Mouse (Mus musculus): ENCODE results near the gene Dact2. TPM values are rescaled to one million over a fixed set of nuclear protein-coding genes. Genes with fewer than 3 reads are reported as not detected.

The Dact2 gene
- polyA plus RNA-seq, 1 experiment from 2014 or later: 0.92 TPM

GRCm38 (mm10) chr17:14233658-14234057 lies 29.6 kb upstream of the Dact2 start:
- peaks cover 14% of the 10 kb centered on the region for H3K27me3 ChIP-seq
- no peaks in the 10 kb centered on the region for H3K9me3 ChIP-seq
- no peak overlapping the region for H3K9ac ChIP-seq (replicated peaks)
- no peak overlapping the region for H3K4me2 ChIP-seq
- peaks cover 50% of the 10 kb centered on the region for H3K4me1 ChIP-seq (replicated peaks)
- no peak for ATAC-seq (ENCODE audit: insufficient number of reproducible peaks, insufficient read depth, low FRiP score, low TSS enrichment, low read depth)
- no peaks in the 10 kb centered on the region for H3K36me3 ChIP-seq
- WGBS: 43% methylated on average over 4 of the region's 4 CpGs
- H3K27ac ChIP-seq: no peak overlapping the region
- no peak overlapping the region for H3K4me3 ChIP-seq (replicated peaks)

- H3K27me3 ChIP-seq: peaks cover 13% of the 10 kb centered on the region; the same call in 1 of the 2 replicates
- 55% methylated on average over 3 of the region's 3 CpGs for WGBS
- ATAC-seq (ENCODE audit: insufficient number of reproducible peaks, insufficient read depth, low FRiP score, low TSS enrichment, low read depth): no peak
- no peak overlapping the region for H3K27ac ChIP-seq
- no peak overlapping the region for H3K4me3 ChIP-seq (replicated peaks)
- H3K9ac ChIP-seq (replicated peaks): no peak overlapping the region
- H3K9me3 ChIP-seq: no peaks in the 10 kb centered on the region
- H3K36me3 ChIP-seq: no peaks in the 10 kb centered on the region
- peaks cover 54% of the 10 kb centered on the region for H3K4me1 ChIP-seq (replicated peaks)
- H3K4me2 ChIP-seq: no peak overlapping the region
Measured at GRCm38 (mm10) chr17:14232629-14233028, 28.5 kb upstream of the Dact2 start.

GRCm38 (mm10) chr17:14230698-14231430 lies 26.8 kb upstream of the Dact2 start:
- H3K9ac ChIP-seq (replicated peaks): no peak overlapping the region

GRCm38 (mm10) chr17:14228381-14228780 lies 24.3 kb upstream of the Dact2 start:
- Histone ChIP-seq H3K27ac (no peak overlapping the region; the same call in 1 of the 2 replicates), H3K36me3 (no peaks in the 10 kb centered on the region), H3K4me3 (replicated peaks) (no peak overlapping the region), H3K9me3 (no peaks in the 10 kb centered on the region), H3K27me3 (peaks cover 14% of the 10 kb centered on the region; the same call in 1 of the 2 replicates), H3K4me2 (no peak overlapping the region), H3K9ac (replicated peaks) (no peak overlapping the region), H3K4me1 (replicated peaks) (peaks cover 46% of the 10 kb centered on the region)
- no peak for ATAC-seq (ENCODE audit: insufficient number of reproducible peaks, insufficient read depth, low FRiP score, low TSS enrichment, low read depth)
- WGBS: 77% methylated on average over 4 of the region's 4 CpGs

More at GRCm38 (mm10) chr17:14230698-14231430, 26.8 kb upstream of the Dact2 start:
- peak; percentile 52; the same call in 1 of the 2 replicates for ATAC-seq (ENCODE audit: insufficient number of reproducible peaks, insufficient read depth, low FRiP score, low TSS enrichment, low read depth)
- H3K27ac ChIP-seq: peak overlapping the region; percentile 66
- H3K36me3 ChIP-seq: no peaks in the 10 kb centered on the region
- H3K27me3 ChIP-seq: peaks cover 15% of the 10 kb centered on the region; the same call in 1 of the 2 replicates
- 8% methylated on average over 13 of the region's 13 CpGs for WGBS
- H3K4me1 ChIP-seq (replicated peaks): peaks cover 53% of the 10 kb centered on the region
- no peaks in the 10 kb centered on the region for H3K9me3 ChIP-seq
- H3K4me2 ChIP-seq: no peak overlapping the region
- no peak overlapping the region for H3K4me3 ChIP-seq (replicated peaks)

GRCm38 (mm10) chr17:14227601-14228000 lies 23.5 kb upstream of the Dact2 start:
- no peak overlapping the region for H3K4me2 ChIP-seq
- WGBS: 42% methylated on average over 6 of the region's 6 CpGs
- H3K9ac ChIP-seq (replicated peaks): no peak overlapping the region
- peaks cover 14% of the 10 kb centered on the region; the same call in 1 of the 2 replicates for H3K27me3 ChIP-seq
- no peak overlapping the region for H3K4me3 ChIP-seq (replicated peaks)
- no peak overlapping the region for H3K27ac ChIP-seq
- ATAC-seq (ENCODE audit: insufficient number of reproducible peaks, insufficient read depth, low FRiP score, low TSS enrichment, low read depth): no peak
- peaks cover 45% of the 10 kb centered on the region for H3K4me1 ChIP-seq (replicated peaks)
- no peaks in the 10 kb centered on the region for H3K36me3 ChIP-seq
- no peaks in the 10 kb centered on the region for H3K9me3 ChIP-seq

GRCm38 (mm10) chr17:14226778-14227177 lies 22.7 kb upstream of the Dact2 start:
- no peak overlapping the region for H3K9ac ChIP-seq (replicated peaks)
- no peak for ATAC-seq (ENCODE audit: insufficient number of reproducible peaks, insufficient read depth, low FRiP score, low TSS enrichment, low read depth)
- H3K9me3 ChIP-seq: no peaks in the 10 kb centered on the region
- H3K4me1 ChIP-seq (replicated peaks): peaks cover 38% of the 10 kb centered on the region
- H3K4me3 ChIP-seq (replicated peaks): no peak overlapping the region
- no peak overlapping the region for H3K27ac ChIP-seq
- H3K36me3 ChIP-seq: no peaks in the 10 kb centered on the region
- WGBS: 33% methylated on average over 4 of the region's 4 CpGs
- peaks cover 14% of the 10 kb centered on the region; the same call in 1 of the 2 replicates for H3K27me3 ChIP-seq
- H3K4me2 ChIP-seq: no peak overlapping the region

- Histone ChIP-seq H3K9ac (replicated peaks) (no peak overlapping the region), H3K36me3 (no peaks in the 10 kb centered on the region), H3K4me1 (replicated peaks) (peaks cover 31% of the 10 kb centered on the region), H3K9me3 (no peaks in the 10 kb centered on the region), H3K27me3 (peaks cover 14% of the 10 kb centered on the region; the same call in 1 of the 2 replicates), H3K4me2 (no peak overlapping the region), H3K27ac (no peak overlapping the region), H3K4me3 (replicated peaks) (no peak overlapping the region)
- no peak for ATAC-seq (ENCODE audit: insufficient number of reproducible peaks, insufficient read depth, low FRiP score, low TSS enrichment, low read depth)
- WGBS: 68% methylated on average over 9 of the region's 9 CpGs
Measured at GRCm38 (mm10) chr17:14225982-14226652, 22.0 kb upstream of the Dact2 start.

GRCm38 (mm10) chr17:14221893-14222615 lies 17.9 kb upstream of the Dact2 start:
- Histone ChIP-seq H3K9ac (replicated peaks) (no peak overlapping the region), H3K4me3 (replicated peaks) (no peak overlapping the region), H3K27me3 (peaks cover 3% of the 10 kb centered on the region; the same call in 1 of the 2 replicates), H3K9me3 (no peaks in the 10 kb centered on the region), H3K4me2 (no peak overlapping the region), H3K4me1 (replicated peaks) (peaks cover 1% of the 10 kb centered on the region), H3K36me3 (no peaks in the 10 kb centered on the region), H3K27ac (no peak overlapping the region)
- ATAC-seq (ENCODE audit: insufficient number of reproducible peaks, insufficient read depth, low FRiP score, low TSS enrichment, low read depth): no peak
- WGBS: 30% methylated on average over 11 of the region's 11 CpGs

GRCm38 (mm10) chr17:14220606-14221202 lies 16.6 kb upstream of the Dact2 start:
- WGBS: 60% methylated on average over 7 of the region's 7 CpGs
- Histone ChIP-seq H3K27me3 (no peaks in the 10 kb centered on the region), H3K4me2 (no peak overlapping the region), H3K9me3 (no peaks in the 10 kb centered on the region), H3K4me3 (replicated peaks) (no peak overlapping the region), H3K36me3 (no peaks in the 10 kb centered on the region), H3K27ac (no peak overlapping the region), H3K9ac (replicated peaks) (no peak overlapping the region), H3K4me1 (replicated peaks) (no peaks in the 10 kb centered on the region)
- 0 out of 2 replicates have a peak, but pooled peaks have one; percentile 10 for ATAC-seq (ENCODE audit: insufficient number of reproducible peaks, insufficient read depth, low FRiP score, low TSS enrichment, low read depth)

- H3K36me3 ChIP-seq: no peaks in the 10 kb centered on the region
- H3K4me1 ChIP-seq (replicated peaks): no peaks in the 10 kb centered on the region
- no peak overlapping the region for H3K27ac ChIP-seq
- no peak for ATAC-seq (ENCODE audit: insufficient number of reproducible peaks, insufficient read depth, low FRiP score, low TSS enrichment, low read depth)
- H3K4me2 ChIP-seq: no peak overlapping the region
- no peaks in the 10 kb centered on the region for H3K9me3 ChIP-seq
- no peaks in the 10 kb centered on the region; the same call in 1 of the 2 replicates for H3K27me3 ChIP-seq
- WGBS: 69% methylated on average over 3 of the region's 3 CpGs
- H3K9ac ChIP-seq (replicated peaks): no peak overlapping the region
- no peak overlapping the region for H3K4me3 ChIP-seq (replicated peaks)
Measured at GRCm38 (mm10) chr17:14213976-14214529, 9.9 kb upstream of the Dact2 start.
